Mouse (Mus musculus) ES-Bruce4 (cell line): ENCODE measurements around the gene Fitm1. TPM values are rescaled to one million over a fixed set of nuclear protein-coding genes. Genes with fewer than 3 reads are reported as not detected.

ENCODE experiments used
- H3K27ac ChIP-seq: 2 replicates; pipeline ENCODE4 v1.5.1; 2012; ENCODE audit warnings: low read length, inconsistent platforms; ENCODE audit not compliant: insufficient read depth
- H3K27me3 ChIP-seq: 2 replicates; pipeline ENCODE4 v1.6.1; 2012; ENCODE audit warnings: mild to moderate bottlenecking, low read length, inconsistent platforms; ENCODE audit not compliant: control insufficient read depth, poor library complexity, insufficient read depth, severe bottlenecking
- H3K36me3 ChIP-seq: 2 replicates; pipeline ENCODE4 v1.6.1; 2012; ENCODE audit warnings: inconsistent platforms, mild to moderate bottlenecking, low read length, moderate library complexity; ENCODE audit not compliant: control insufficient read depth, poor library complexity, insufficient read depth, severe bottlenecking
- H3K4me1 ChIP-seq: one replicate; pipeline ENCODE4 v1.8.1; 2011; ENCODE audit warnings: low read length; ENCODE audit not compliant: control insufficient read depth, insufficient read depth
- H3K4me3 ChIP-seq: 2 replicates; pipeline ENCODE4 v1.5.1; 2011; ENCODE audit warnings: low read depth, mild to moderate bottlenecking, low read length
- H3K9ac ChIP-seq: 2 replicates; pipeline ENCODE4 v1.6.1; 2012; ENCODE audit warnings: low read depth, mild to moderate bottlenecking, inconsistent platforms; ENCODE audit not compliant: poor library complexity, severe bottlenecking
- H3K9me3 ChIP-seq: replicated peaks from 2 replicates; pipeline ENCODE4 v1.6.1; 2012; ENCODE audit warnings: mild to moderate bottlenecking, low read length, inconsistent platforms; ENCODE audit not compliant: control insufficient read depth, poor library complexity, insufficient read depth, severe bottlenecking
- CTCF ChIP-seq: IDR thresholded peaks from one replicate; pipeline ENCODE4 v1.8.1; 2011; ENCODE audit warnings: low read depth, low read length
- EP300 ChIP-seq: IDR thresholded peaks from 2 replicates; pipeline ENCODE4 v1.6.1; 2011; ENCODE audit warnings: low read depth, low read length; ENCODE audit not compliant: insufficient read depth
- POLR2A ChIP-seq: IDR thresholded peaks from one replicate; pipeline ENCODE4 v1.8.1; 2011; ENCODE audit warnings: low read length; ENCODE audit not compliant: insufficient read depth
- polyA plus RNA-seq: library from polyadenylated mRNA; stranded (reverse); fragments of >200 nt; gene quantifications from 2 replicates; pipeline ENCODE4 v1.2.4, GENCODE M21; 2011; ENCODE audit warnings: low read depth; ENCODE audit not compliant: missing spikeins, insufficient read depth, insufficient read length

The Fitm1 gene
- polyA plus RNA-seq, 1 experiment: 1.5 TPM

GRCm38 (mm10) chr14:55596036-55596690 is 20.7 kb downstream of the Fitm1 start:
- H3K27me3 ChIP-seq: no peaks in the 10 kb centered on the region
- no peaks in the 10 kb centered on the region for H3K9me3 ChIP-seq
- no peak overlapping the region for H3K4me3 ChIP-seq
- TF ChIP-seq POLR2A: no peak
- no peak for TF ChIP-seq EP300
- TF ChIP-seq CTCF: no peak
- no peak overlapping the region for H3K27ac ChIP-seq
- H3K36me3 ChIP-seq: peaks cover 38% of the 10 kb centered on the region
- H3K9ac ChIP-seq: no peak overlapping the region
- H3K4me1 ChIP-seq: no peaks in the 10 kb centered on the region

GRCm38 (mm10) chr14:55598521-55599390 is 23.3 kb downstream of the Fitm1 start:
- TF ChIP-seq EP300 (no peak), CTCF (no peak), POLR2A (no peak)
- no peaks in the 10 kb centered on the region for H3K9me3 ChIP-seq
- H3K36me3 ChIP-seq: peaks cover 48% of the 10 kb centered on the region
- no peaks in the 10 kb centered on the region for H3K4me1 ChIP-seq
- no peak overlapping the region for H3K4me3 ChIP-seq
- no peaks in the 10 kb centered on the region for H3K27me3 ChIP-seq
- H3K9ac ChIP-seq: no peak overlapping the region
- no peak overlapping the region for H3K27ac ChIP-seq

- H3K9me3 ChIP-seq: no peaks in the 10 kb centered on the region
- H3K36me3 ChIP-seq: peaks cover 31% of the 10 kb centered on the region
- H3K4me3 ChIP-seq: peak within 1 kb of the TSS; percentile 46
- H3K4me1 ChIP-seq: peaks cover 4% of the 10 kb centered on the region
- TF ChIP-seq POLR2A (no peak), CTCF (no peak)
- peak within 1 kb of the TSS; percentile 24; the same call in 1 of the 2 replicates for H3K9ac ChIP-seq
- H3K27ac ChIP-seq: peak within 1 kb of the TSS; percentile 88
- no peaks in the 10 kb centered on the region for H3K27me3 ChIP-seq
Measured at GRCm38 (mm10) chr14:55603271-55603632, 27.8 kb downstream of the Fitm1 start, which contains the start of gene Irf9. Irf9 (plus strand) TSS chr14:55603571.

- Histone ChIP-seq H3K27me3 (no peaks in the 10 kb centered on the region), H3K4me1 (peaks cover 4% of the 10 kb centered on the region), H3K36me3 (peaks cover 35% of the 10 kb centered on the region), H3K9me3 (no peaks in the 10 kb centered on the region), H3K27ac (peak overlapping the region; percentile 88), H3K4me3 (peak overlapping the region; percentile 46), H3K9ac (peak overlapping the region; percentile 24; the same call in 1 of the 2 replicates)
- TF ChIP-seq CTCF (peak; percentile 86), POLR2A (peak; percentile 9), EP300 (peak; percentile 86)
Measured at GRCm38 (mm10) chr14:55603633-55604576, 28.5 kb downstream of the Fitm1 start.

GRCm38 (mm10) chr14:55604823-55605222 is 29.4 kb downstream of the Fitm1 start:
- TF ChIP-seq CTCF (no peak), POLR2A (no peak), EP300 (no peak)
- Histone ChIP-seq H3K4me3 (peak overlapping the region; percentile 22), H3K27ac (peak overlapping the region; percentile 88), H3K9me3 (no peaks in the 10 kb centered on the region), H3K36me3 (peaks cover 35% of the 10 kb centered on the region), H3K9ac (no peak overlapping the region; the same call in 1 of the 2 replicates), H3K27me3 (no peaks in the 10 kb centered on the region), H3K4me1 (peaks cover 4% of the 10 kb centered on the region)
